Mouse (Mus musculus): ENCODE measurements at regions not wholly inside any gene's neighbourhood (a gene's known extent, or its start where the extent isn't known, plus 50 kb on each side); places are given as distances from the start of the nearest gene placed in this dataset.
A peak's percentile ranks its signal among the peaks of the same experiment; 100 is the strongest.

DNA sequence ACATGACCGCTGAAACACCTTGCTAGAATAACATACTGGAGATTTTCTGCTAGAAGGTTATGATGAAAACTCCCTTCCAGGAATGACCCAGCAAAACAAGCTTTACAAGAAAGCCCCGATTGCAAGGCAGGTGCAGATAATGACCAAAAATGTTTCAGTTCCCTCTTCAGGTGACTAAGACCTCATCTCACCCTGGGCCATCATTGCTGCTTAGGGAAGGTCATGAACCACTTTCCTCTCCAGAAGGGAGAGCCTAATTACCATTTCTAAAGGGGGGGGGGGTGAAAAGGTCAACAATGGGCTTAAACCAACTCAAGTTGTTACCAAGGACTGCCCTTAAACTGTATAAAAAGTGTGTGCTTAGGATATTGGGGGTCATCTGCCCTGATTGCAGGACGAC, 59.8 kb upstream of the Speer4c start:
- H3K36me3 ChIP-seq = no peaks in the 10 kb centered on the region
- no peaks in the 10 kb centered on the region for H3K27me3 ChIP-seq
- no peaks in the 10 kb centered on the region for H3K9me3 ChIP-seq
- no peak for ATAC-seq (ENCODE audit: insufficient number of reproducible peaks, low FRiP score, low TSS enrichment, low read depth)
- H3K4me1 ChIP-seq = no peaks in the 10 kb centered on the region
- H3K27ac ChIP-seq = no peak overlapping the region
- no peak overlapping the region for H3K9ac ChIP-seq
- WGBS = 38% methylated on average over 3 of the region's 3 CpGs
- H3K4me2 ChIP-seq = no peak overlapping the region
- H3K4me3 ChIP-seq = no peak overlapping the region

DNA sequence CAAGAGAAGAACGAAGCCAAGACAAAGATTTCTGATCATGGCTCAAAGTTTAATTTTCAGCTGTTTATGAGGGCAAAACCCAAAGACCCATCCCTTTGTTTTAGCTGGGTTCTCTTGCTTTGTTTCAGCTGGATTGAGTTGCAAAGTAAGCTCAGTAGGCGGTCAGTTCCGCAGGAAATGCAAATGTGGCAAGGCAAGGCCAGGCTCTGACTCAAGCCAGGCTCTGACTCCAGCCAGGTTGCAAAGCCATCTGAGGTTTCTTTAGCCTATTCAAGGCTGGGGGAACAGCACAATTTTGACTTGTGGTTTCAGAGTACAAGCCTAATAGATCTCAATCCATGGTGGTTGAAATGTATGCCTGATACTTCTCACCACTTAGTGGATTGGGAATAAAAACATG, 60.5 kb upstream of the Speer4c start:
- H3K4me3 ChIP-seq = no peak overlapping the region
- H3K9me3 ChIP-seq = no peaks in the 10 kb centered on the region
- H3K4me1 ChIP-seq = no peaks in the 10 kb centered on the region
- no peak overlapping the region for H3K9ac ChIP-seq
- no peak for ATAC-seq (ENCODE audit: insufficient number of reproducible peaks, low FRiP score, low TSS enrichment, low read depth)
- no peak overlapping the region for H3K27ac ChIP-seq
- no peak overlapping the region for H3K4me2 ChIP-seq
- H3K27me3 ChIP-seq = no peaks in the 10 kb centered on the region
- WGBS = 41% methylated on average over 3 of the region's 3 CpGs
- H3K36me3 ChIP-seq = no peaks in the 10 kb centered on the region

DNA sequence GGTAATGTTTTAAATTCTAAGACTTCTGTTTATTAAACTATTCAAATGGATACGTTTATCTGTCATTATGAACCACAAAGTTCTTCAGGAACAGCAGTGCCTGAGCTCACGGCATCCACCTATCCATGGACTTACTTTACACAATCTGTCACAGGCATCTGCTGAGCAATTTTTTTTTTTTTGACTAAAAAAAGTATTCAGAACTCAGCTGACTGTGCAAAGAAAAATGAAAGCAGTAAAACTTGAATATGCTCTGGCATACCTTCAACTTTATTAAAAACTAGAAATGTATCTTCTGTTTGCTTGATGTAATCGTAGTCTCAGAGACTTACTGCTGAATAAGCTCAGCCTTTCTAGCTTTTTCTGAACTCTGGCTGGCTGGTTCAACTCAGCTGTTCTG, 62.0 kb upstream of the Speer4c start:
- Histone ChIP-seq H3K36me3 (no peaks in the 10 kb centered on the region), H3K9ac (no peak overlapping the region), H3K4me1 (no peaks in the 10 kb centered on the region), H3K9me3 (no peaks in the 10 kb centered on the region), H3K27me3 (no peaks in the 10 kb centered on the region), H3K27ac (no peak overlapping the region), H3K4me3 (no peak overlapping the region), H3K4me2 (no peak overlapping the region)
- 82% methylated on average over 3 of the region's 3 CpGs for WGBS
- ATAC-seq (ENCODE audit: insufficient number of reproducible peaks, low FRiP score, low TSS enrichment, low read depth) = no peak

DNA sequence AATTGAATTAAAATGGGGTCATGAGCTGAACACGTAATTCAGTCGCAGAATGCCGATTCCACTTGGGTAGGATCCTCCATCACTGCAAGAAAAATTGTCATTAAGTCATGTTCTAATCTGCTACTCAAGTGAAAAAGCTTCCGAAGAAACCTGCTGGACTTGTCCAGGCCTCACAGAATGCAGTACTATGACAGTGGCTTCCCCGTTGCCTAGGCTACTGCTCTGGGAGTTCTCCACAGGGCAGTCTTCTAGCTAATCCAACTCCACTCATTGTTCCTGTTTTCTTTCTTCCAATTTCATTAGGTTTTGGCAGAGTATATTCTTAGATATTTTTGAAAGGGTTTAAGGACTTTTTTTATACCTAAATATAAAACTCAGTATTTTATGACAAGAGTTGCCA, 89.5 kb upstream of the Speer4c start:
- no peaks in the 10 kb centered on the region for H3K36me3 ChIP-seq
- no peaks in the 10 kb centered on the region for H3K27me3 ChIP-seq
- H3K4me3 ChIP-seq = no peak overlapping the region
- no peak overlapping the region for H3K27ac ChIP-seq
- ATAC-seq (ENCODE audit: insufficient number of reproducible peaks, low FRiP score, low TSS enrichment, low read depth) = no peak
- no peak overlapping the region for H3K4me2 ChIP-seq
- H3K4me1 ChIP-seq = no peaks in the 10 kb centered on the region
- no peaks in the 10 kb centered on the region for H3K9me3 ChIP-seq
- 79% methylated on average over 5 of the region's 5 CpGs for whole genome bisulfite sequencing
- H3K9ac ChIP-seq = no peak overlapping the region

DNA sequence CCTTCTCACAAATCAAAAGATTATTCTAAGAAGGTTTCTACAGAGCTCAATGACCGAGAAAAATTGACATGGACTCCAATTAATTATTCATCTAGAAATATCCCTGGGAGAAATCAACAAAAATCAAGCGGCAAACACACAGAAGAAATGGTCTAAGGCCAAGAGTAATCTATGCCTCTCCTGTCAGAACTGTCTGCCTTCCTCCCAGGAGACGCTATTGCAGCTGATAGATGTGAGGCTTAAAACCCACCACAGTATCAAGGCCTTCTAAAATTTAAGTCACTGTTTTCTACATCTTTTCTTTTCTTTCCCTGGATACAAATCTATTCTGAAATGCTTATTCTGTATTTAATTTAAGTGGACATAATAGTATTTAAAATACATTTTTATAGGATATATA, 102.8 kb upstream of the Speer4c start:
- no peak for ATAC-seq (ENCODE audit: insufficient number of reproducible peaks, low FRiP score, low TSS enrichment, low read depth)
- H3K9ac ChIP-seq = no peak overlapping the region
- no peak overlapping the region for H3K27ac ChIP-seq
- no peaks in the 10 kb centered on the region for H3K27me3 ChIP-seq
- no peak overlapping the region for H3K4me2 ChIP-seq
- 84% methylated on average over 3 of the region's 3 CpGs for WGBS
- no peaks in the 10 kb centered on the region for H3K4me1 ChIP-seq
- H3K4me3 ChIP-seq = no peak overlapping the region
- no peaks in the 10 kb centered on the region for H3K9me3 ChIP-seq
- no peaks in the 10 kb centered on the region for H3K36me3 ChIP-seq

DNA sequence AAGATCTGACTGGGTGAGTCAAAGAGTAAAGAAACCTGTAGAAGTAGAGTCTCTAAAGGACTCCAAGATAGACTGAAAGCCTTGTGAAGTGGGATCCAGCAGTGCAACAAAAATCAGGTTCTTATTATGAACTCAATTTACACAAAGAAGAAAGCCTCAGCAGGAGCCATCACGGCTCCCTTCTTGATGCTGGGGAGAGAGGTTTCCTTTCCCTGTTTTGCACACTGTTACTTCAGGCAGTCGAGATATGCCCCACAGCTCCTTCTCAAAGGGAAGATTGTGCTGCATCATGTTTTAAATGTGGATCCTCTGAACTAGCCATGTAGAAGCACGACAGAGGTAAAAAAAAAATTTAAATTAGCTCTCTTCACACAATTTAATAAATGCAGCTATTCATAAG, 103.3 kb upstream of the Speer4c start:
- Histone ChIP-seq H3K27ac (no peak overlapping the region), H3K9me3 (no peaks in the 10 kb centered on the region), H3K9ac (no peak overlapping the region), H3K27me3 (no peaks in the 10 kb centered on the region), H3K4me2 (no peak overlapping the region), H3K36me3 (no peaks in the 10 kb centered on the region), H3K4me3 (no peak overlapping the region), H3K4me1 (no peaks in the 10 kb centered on the region)
- 39% methylated on average over 3 of the region's 3 CpGs for WGBS
- no peak for ATAC-seq (ENCODE audit: insufficient number of reproducible peaks, low FRiP score, low TSS enrichment, low read depth)

DNA sequence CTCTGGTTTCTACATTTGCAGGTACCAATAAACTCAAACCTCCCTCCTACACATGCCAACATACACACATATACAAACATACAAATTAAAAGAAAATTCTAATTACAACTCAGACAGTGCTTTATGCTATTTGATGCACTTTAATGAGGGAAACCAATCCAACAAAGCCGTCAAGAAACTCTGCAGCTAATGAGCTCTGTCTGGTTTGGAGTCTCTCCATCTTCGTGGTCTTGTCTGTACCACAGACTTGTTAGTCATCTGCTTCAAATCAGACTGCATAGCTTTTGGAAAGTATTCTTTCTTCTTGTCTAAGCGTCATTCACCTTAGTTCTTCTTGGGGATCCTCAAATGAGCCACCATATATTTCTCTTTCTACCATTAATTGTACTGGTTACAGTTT, 108.9 kb upstream of the Speer4c start:
- H3K36me3 ChIP-seq = no peaks in the 10 kb centered on the region
- H3K4me1 ChIP-seq = no peaks in the 10 kb centered on the region
- ATAC-seq (ENCODE audit: insufficient number of reproducible peaks, low FRiP score, low TSS enrichment, low read depth) = no peak
- no peaks in the 10 kb centered on the region for H3K9me3 ChIP-seq
- 62% methylated on average over 3 of the region's 3 CpGs for WGBS
- H3K4me3 ChIP-seq = no peak overlapping the region
- no peaks in the 10 kb centered on the region for H3K27me3 ChIP-seq
- H3K9ac ChIP-seq = no peak overlapping the region
- no peak overlapping the region for H3K4me2 ChIP-seq
- H3K27ac ChIP-seq = no peak overlapping the region

DNA sequence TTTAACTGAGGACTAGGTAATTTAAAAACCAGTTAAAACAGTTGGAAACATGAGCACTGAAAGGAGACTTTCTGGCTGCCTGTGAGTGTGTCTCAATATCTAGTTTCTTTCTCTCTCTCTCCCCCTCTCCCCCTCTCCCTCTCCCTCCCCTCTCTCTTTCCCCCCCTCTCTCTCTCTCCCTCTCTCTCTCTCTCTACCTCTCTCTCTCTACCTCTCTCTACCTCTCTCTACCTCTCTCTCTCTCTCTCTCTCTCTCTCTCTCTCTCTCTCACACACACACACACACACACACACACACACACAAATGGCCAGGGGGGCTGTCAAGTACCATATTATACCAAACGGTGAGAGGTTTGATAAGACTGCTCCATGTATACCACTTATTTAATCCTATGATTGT, 103.0 kb upstream of the Cacna2d1 start:
- no peak for ATAC-seq (ENCODE audit: insufficient number of reproducible peaks, low FRiP score, low TSS enrichment, low read depth)
- no peaks in the 10 kb centered on the region for H3K36me3 ChIP-seq
- WGBS = 71% methylated on average over 1 of the region's 1 CpGs

DNA sequence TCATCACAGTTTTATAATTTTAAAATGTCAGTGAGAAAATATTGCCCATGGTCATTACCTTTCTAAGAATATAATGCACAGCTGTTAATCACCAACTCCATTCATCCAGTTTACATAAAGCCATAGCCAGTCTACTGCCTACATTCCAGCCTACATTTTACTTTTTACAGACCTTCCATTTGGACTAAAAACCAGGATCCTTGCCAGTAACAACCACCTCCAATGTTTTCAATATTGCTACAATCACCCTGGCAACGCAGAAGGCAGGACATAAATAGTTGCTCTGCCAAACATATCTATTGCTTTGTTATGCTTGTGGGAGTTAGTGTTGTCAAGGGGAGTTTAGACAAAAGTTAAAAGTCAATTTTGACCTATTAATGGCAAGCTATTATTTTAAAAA, 102.2 kb upstream of the Cacna2d1 start:
- no peak overlapping the region for H3K4me2 ChIP-seq
- no peak for ATAC-seq (ENCODE audit: insufficient number of reproducible peaks, low FRiP score, low TSS enrichment, low read depth)
- no peak overlapping the region for H3K4me3 ChIP-seq
- WGBS = 30% methylated on average over 1 of the region's 1 CpGs
- no peaks in the 10 kb centered on the region for H3K27me3 ChIP-seq
- no peaks in the 10 kb centered on the region for H3K9me3 ChIP-seq
- H3K27ac ChIP-seq = no peak overlapping the region
- no peak overlapping the region for H3K9ac ChIP-seq
- no peaks in the 10 kb centered on the region for H3K36me3 ChIP-seq
- H3K4me1 ChIP-seq = no peaks in the 10 kb centered on the region

More for the DNA sequence above, 103.0 kb upstream of the Cacna2d1 start:
- H3K4me2 ChIP-seq = no peak overlapping the region
- H3K27me3 ChIP-seq = no peaks in the 10 kb centered on the region
- no peak overlapping the region for H3K4me3 ChIP-seq
- no peak overlapping the region for H3K9ac ChIP-seq
- H3K4me1 ChIP-seq = no peaks in the 10 kb centered on the region
- no peaks in the 10 kb centered on the region for H3K9me3 ChIP-seq
- H3K27ac ChIP-seq = no peak overlapping the region

DNA sequence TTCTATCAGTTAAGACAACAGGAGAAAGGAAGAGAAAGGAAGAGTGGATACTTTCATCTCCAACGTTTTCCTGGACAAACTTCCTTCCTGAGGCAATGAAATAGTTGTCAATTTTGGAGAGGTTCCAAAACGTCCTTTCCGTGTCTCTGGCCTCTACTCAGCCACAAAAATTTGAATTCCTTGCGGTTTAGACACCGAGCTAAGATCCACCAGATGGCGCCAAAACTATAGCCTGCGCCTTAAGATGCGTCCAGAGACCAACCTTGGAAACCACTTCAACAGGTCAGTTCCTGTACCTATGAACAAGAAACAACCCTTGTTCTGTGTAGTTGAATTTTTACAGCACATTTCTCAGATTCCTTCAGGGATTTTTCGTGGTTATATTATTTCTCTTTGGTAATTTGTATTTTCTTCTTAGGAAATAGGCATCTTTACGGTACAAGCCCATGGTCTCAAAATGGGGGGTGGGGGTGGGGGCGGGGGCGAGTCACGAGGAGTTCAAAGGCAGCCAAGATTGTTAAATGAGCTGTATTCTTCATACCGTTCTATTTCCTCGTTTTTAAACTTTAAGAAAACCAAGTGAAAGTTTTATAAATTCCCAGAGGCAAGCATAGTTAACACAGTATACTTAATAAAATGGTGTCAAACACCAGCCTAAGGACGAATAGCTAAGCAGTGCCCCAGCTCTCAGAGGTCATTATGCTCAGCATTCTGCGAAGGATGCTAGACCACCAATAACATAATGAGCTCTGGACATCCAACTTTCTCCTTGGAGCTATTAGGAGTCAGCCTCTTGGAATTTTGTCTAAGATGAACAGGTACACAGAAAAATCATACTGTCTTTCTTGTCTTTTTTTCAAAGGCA, 96.2 kb upstream of the Cacna2d1 start:
- Histone ChIP-seq H3K9ac (no peak overlapping the region), H3K27me3 (no peaks in the 10 kb centered on the region), H3K36me3 (no peaks in the 10 kb centered on the region), H3K4me3 (no peak overlapping the region), H3K4me1 (no peaks in the 10 kb centered on the region), H3K9me3 (no peaks in the 10 kb centered on the region; the same call in 1 of the 2 replicates), H3K4me2 (peak overlapping the region; percentile 30; the same call in 1 of the 2 replicates), H3K27ac (no peak overlapping the region)
- no peak for ATAC-seq (ENCODE audit: insufficient number of reproducible peaks, low FRiP score, low TSS enrichment, low read depth)
- 15% methylated on average over 17 of the region's 17 CpGs for WGBS

DNA sequence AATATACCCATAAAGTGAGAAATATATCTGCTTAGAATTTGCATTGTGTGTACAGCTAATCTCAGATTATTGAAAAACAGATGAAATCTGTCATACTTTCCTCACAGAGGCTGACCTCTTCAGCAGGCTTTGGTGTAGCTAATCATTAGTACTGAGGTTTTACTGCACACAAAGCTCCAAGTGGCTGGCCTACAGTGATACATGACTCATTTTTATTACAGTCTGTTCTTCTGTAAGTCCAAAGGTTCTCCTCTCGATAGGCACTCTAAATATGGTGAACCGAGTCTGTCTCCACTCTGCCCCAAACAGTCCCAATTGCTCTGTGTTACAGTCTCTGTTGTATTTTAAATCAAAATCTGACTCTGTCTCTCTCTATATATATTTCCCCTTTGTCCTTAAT, 87.7 kb upstream of the Cacna2d1 start:
- Histone ChIP-seq H3K27ac (no peak overlapping the region), H3K4me3 (no peak overlapping the region), H3K4me2 (no peak overlapping the region), H3K36me3 (no peaks in the 10 kb centered on the region), H3K9me3 (no peaks in the 10 kb centered on the region), H3K27me3 (no peaks in the 10 kb centered on the region), H3K4me1 (no peaks in the 10 kb centered on the region), H3K9ac (no peak overlapping the region)
- 76% methylated on average over 2 of the region's 2 CpGs for WGBS
- no peak for ATAC-seq (ENCODE audit: insufficient number of reproducible peaks, low FRiP score, low TSS enrichment, low read depth)

DNA sequence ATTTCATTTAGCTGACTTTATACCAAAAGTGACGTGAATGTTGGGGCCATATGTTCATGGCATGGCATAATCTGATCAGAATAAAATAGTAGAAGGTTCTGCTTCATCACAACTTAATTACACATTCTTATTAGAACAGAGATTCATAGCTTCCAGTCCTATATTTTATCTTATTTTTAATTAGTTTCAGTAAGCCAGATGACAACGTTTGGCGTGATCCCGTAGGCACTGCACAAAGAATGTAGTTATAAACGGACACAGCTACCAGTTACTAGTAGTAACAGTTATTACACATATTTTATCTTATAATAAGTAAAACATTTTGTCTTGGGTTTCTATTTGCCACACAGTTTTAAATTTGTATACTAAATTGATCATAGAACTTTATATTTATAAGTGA, 85.0 kb upstream of the Cacna2d1 start:
- Histone ChIP-seq H3K27ac (no peak overlapping the region), H3K36me3 (no peaks in the 10 kb centered on the region), H3K27me3 (no peaks in the 10 kb centered on the region), H3K4me3 (no peak overlapping the region), H3K4me1 (no peaks in the 10 kb centered on the region), H3K9ac (no peak overlapping the region), H3K9me3 (no peaks in the 10 kb centered on the region), H3K4me2 (no peak overlapping the region)
- no peak for ATAC-seq (ENCODE audit: insufficient number of reproducible peaks, low FRiP score, low TSS enrichment, low read depth)
- 71% methylated on average over 5 of the region's 5 CpGs for WGBS

Data from limb, embryonic 15.5 days (tissue).